Comparison of ENCODE assay signal across 8 mouse cellular contexts in the genomic region with DNA sequence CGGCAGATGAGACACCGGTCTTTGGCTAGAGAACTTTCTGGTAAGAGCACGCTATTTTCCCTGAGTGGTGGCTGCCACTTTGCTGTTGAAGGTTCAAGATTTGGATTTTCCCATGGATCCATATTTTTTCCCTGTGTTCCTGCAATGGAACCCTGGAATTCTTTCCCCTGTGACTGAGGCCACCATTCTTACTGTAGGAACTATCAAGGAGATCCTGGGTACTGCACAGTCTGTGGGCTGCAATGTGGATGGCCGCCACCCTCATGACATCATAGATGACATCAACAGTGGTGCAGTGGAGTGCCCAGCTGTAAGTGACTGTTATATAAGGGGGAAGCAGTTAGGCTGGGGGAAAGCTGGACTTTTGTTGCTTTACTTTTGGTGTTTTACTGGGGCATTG. TPM values are rescaled to one million over a fixed set of nuclear protein-coding genes. Genes with fewer than 3 reads are reported as not detected.
DNase-seq lines count a peak whose midpoint lies in the region; ATAC-seq and TF ChIP-seq lines count a peak whose summit lies in the region.

No protein-coding gene starts in this region.

- peaks cover 10% of the 10 kb centered on the region for H3K36me3 ChIP-seq in forebrain, embryonic 11.5 days (ENCODE audit: control insufficient read depth, insufficient read depth, low read length)
- peaks cover 21% of the 10 kb centered on the region for H3K36me3 ChIP-seq in forebrain, postnatal 0 days (ENCODE audit: insufficient read depth)
- H3K36me3 ChIP-seq in limb, embryonic 15.5 days: peaks cover 27% of the 10 kb centered on the region

- 0 out of 2 replicates have a peak, but pooled peaks have one; percentile 37 for TF ChIP-seq POLR2A in embryonic fibroblast, embryonic 13.5 days (IDR thresholded peaks at IDR 0.05; ENCODE audit: low read depth, low read length)

- WGBS in forebrain, embryonic 11.5 days: 67% methylated on average over 4 of the region's 4 CpGs
- WGBS in forebrain, postnatal 0 days: 59% methylated on average over 4 of the region's 4 CpGs
- 64% methylated on average over 4 of the region's 4 CpGs for WGBS in limb, embryonic 15.5 days

- no peak overlapping the region; the same call in 1 of the 2 replicates for H3K9ac ChIP-seq in forebrain, embryonic 11.5 days (ENCODE audit: low read length)
- H3K9ac ChIP-seq in forebrain, postnatal 0 days: no peak overlapping the region
- peak overlapping the region; percentile 89; the same call in 1 of the 2 replicates for H3K9ac ChIP-seq in limb, embryonic 15.5 days

- no peak for TF ChIP-seq CTCF in forebrain, postnatal 0 days (IDR thresholded peaks at IDR 0.05; ENCODE audit: low read depth)
- TF ChIP-seq CTCF in embryonic fibroblast, embryonic 13.5 days (IDR thresholded peaks at IDR 0.05; ENCODE audit: borderline replicate concordance, insufficient read depth, low read length): no peak

- DNase-seq in forebrain, embryonic 11.5 days (ENCODE audit: low spot score): no peak
- no peak for DNase-seq in forebrain, postnatal 0 days
- peak; percentile 51 for DNase-seq in 3T3-L1 (ENCODE audit: low read depth, low spot score)
- DNase-seq in testis, postnatal 14 days (ENCODE audit: low spot score): no peak
- DNase-seq in layer of hippocampus, adult 8-10 months (ENCODE audit: low spot score in 2 of 2): no peak
- no peak for DNase-seq in kidney, adult 18-20 months

- no peaks in the 10 kb centered on the region for H3K27me3 ChIP-seq in forebrain, embryonic 11.5 days (ENCODE audit: control insufficient read depth, insufficient read depth, low read length)
- H3K27me3 ChIP-seq in forebrain, postnatal 0 days (ENCODE audit: insufficient read depth, low read length): no peaks in the 10 kb centered on the region
- no peaks in the 10 kb centered on the region for H3K27me3 ChIP-seq in limb, embryonic 15.5 days

- peaks cover 19% of the 10 kb centered on the region; the same call in 1 of the 2 replicates for H3K4me1 ChIP-seq in forebrain, embryonic 11.5 days (replicated peaks; ENCODE audit: control insufficient read depth, insufficient read depth, low read length)
- peaks cover 12% of the 10 kb centered on the region for H3K4me1 ChIP-seq in forebrain, postnatal 0 days (ENCODE audit: insufficient read depth)
- peaks cover 9% of the 10 kb centered on the region; the same call in 1 of the 2 replicates for H3K4me1 ChIP-seq in embryonic fibroblast, embryonic 13.5 days (ENCODE audit: control insufficient read depth, insufficient read depth, low read length)
- peaks cover 50% of the 10 kb centered on the region for H3K4me1 ChIP-seq in limb, embryonic 15.5 days

- H3K9me3 ChIP-seq in forebrain, embryonic 11.5 days (ENCODE audit: control insufficient read depth, low read length): no peaks in the 10 kb centered on the region
- H3K9me3 ChIP-seq in forebrain, postnatal 0 days (ENCODE audit: low read length): no peaks in the 10 kb centered on the region
- H3K9me3 ChIP-seq in limb, embryonic 15.5 days: no peaks in the 10 kb centered on the region

- ATAC-seq in forebrain, embryonic 11.5 days (replicated peaks; ENCODE audit: low FRiP score): no peak
- ATAC-seq in forebrain, postnatal 0 days: no peak
- ATAC-seq in limb, embryonic 15.5 days (ENCODE audit: insufficient number of reproducible peaks, low FRiP score, low TSS enrichment, low read depth): no peak

- H3K4me2 ChIP-seq in forebrain, embryonic 11.5 days (ENCODE audit: low read depth, low read length, severe bottlenecking): peak overlapping the region; percentile 92
- H3K4me2 ChIP-seq in forebrain, postnatal 0 days (ENCODE audit: low read depth): no peak overlapping the region
- H3K4me2 ChIP-seq in limb, embryonic 15.5 days: peak overlapping the region; percentile 74

- H3K4me3 ChIP-seq in forebrain, embryonic 11.5 days (ENCODE audit: low read depth, low read length): peak overlapping the region; percentile 91
- H3K4me3 ChIP-seq in forebrain, postnatal 0 days (ENCODE audit: low read depth, low read length): no peak overlapping the region
- peak overlapping the region; percentile 76 for H3K4me3 ChIP-seq in embryonic fibroblast, embryonic 13.5 days (ENCODE audit: insufficient read depth, low read length)
- peak overlapping the region; percentile 79 for H3K4me3 ChIP-seq in limb, embryonic 15.5 days

- H3K27ac ChIP-seq in forebrain, embryonic 11.5 days (ENCODE audit: low read depth, low read length): no peak overlapping the region
- H3K27ac ChIP-seq in forebrain, postnatal 0 days (ENCODE audit: low read depth, low read length): no peak overlapping the region
- peak overlapping the region; percentile 72; the same call in 1 of the 2 replicates for H3K27ac ChIP-seq in embryonic fibroblast, embryonic 13.5 days (ENCODE audit: insufficient read depth, low read length)
- no peak overlapping the region; the same call in 1 of the 2 replicates for H3K27ac ChIP-seq in limb, embryonic 15.5 days

RNA-seq across cellular contexts. Expression of gene Lrsam1, which starts 2.1 kb away (rescaled TPM):
- 10.7 and 13.0 TPM in 2 replicates for polyA plus RNA-seq in forebrain, embryonic 11.5 days (2014; fragmentation: Nextera tagmentation; extraction: Ambion mirVana)
- total RNA-seq in forebrain, postnatal 0 days (2014; rRNA removed): 23.1 and 28.7 TPM in 2 replicates
- polyA plus RNA-seq in forebrain, postnatal 0 days (2015; fragmentation: Nextera tagmentation; extraction: Ambion mirVana): 12.7 and 17.4 TPM in 2 replicates
- 15.3 and 18.5 TPM in 2 replicates for polyA plus RNA-seq in embryonic fibroblast, embryonic 13.5 days (2011; ENCODE audit: insufficient read length, low read depth, missing spikeins)
- polyA plus RNA-seq in limb, embryonic 15.5 days (2015; fragmentation: Nextera tagmentation; extraction: Ambion mirVana): 11.3 and 12.0 TPM in 2 replicates
- total RNA-seq in layer of hippocampus, adult 8-10 months (2022): 10 to 100 TPM; 35.1 to 39.9 (median 38.6) TPM

RNA-seq across cellular contexts. Expression of gene Rpl12, which starts 2.2 kb away (rescaled TPM):
- 134 and 151 TPM in 2 replicates for polyA plus RNA-seq in forebrain, embryonic 11.5 days (2014; fragmentation: Nextera tagmentation; extraction: Ambion mirVana)
- total RNA-seq in forebrain, postnatal 0 days (2014; rRNA removed): 266 and 507 TPM in 2 replicates
- 102 and 129 TPM in 2 replicates for polyA plus RNA-seq in forebrain, postnatal 0 days (2015; fragmentation: Nextera tagmentation; extraction: Ambion mirVana)
- 64.0 and 65.9 TPM in 2 replicates for polyA plus RNA-seq in embryonic fibroblast, embryonic 13.5 days (2011; ENCODE audit: insufficient read length, low read depth, missing spikeins)
- 154 and 176 TPM in 2 replicates for polyA plus RNA-seq in limb, embryonic 15.5 days (2015; fragmentation: Nextera tagmentation; extraction: Ambion mirVana)
- total RNA-seq in layer of hippocampus, adult 8-10 months (2022): 100 to 1,000 TPM; 120 to 150 (median 129) TPM

RNA-seq across cellular contexts. Expression of gene Slc2a8, which starts 18.3 kb away (rescaled TPM):
- 11.8 and 13.4 TPM in 2 replicates for polyA plus RNA-seq in forebrain, embryonic 11.5 days (2014; fragmentation: Nextera tagmentation; extraction: Ambion mirVana)
- 18.9 and 26.9 TPM in 2 replicates for total RNA-seq in forebrain, postnatal 0 days (2014; rRNA removed)
- 22.8 and 24.6 TPM in 2 replicates for polyA plus RNA-seq in forebrain, postnatal 0 days (2015; fragmentation: Nextera tagmentation; extraction: Ambion mirVana)
- 5.9 and 7.0 TPM in 2 replicates for polyA plus RNA-seq in embryonic fibroblast, embryonic 13.5 days (2011; ENCODE audit: insufficient read length, low read depth, missing spikeins)
- polyA plus RNA-seq in limb, embryonic 15.5 days (2015; fragmentation: Nextera tagmentation; extraction: Ambion mirVana): 22.1 and 22.4 TPM in 2 replicates
- 10 to 100 TPM; 19.7 to 23.1 (median 21.8) TPM for total RNA-seq in layer of hippocampus, adult 8-10 months (2022)
